Mouse (Mus musculus) T-helper 1 cell (primary cell): ENCODE results near the gene Wrnip1.

ENCODE experiments used
- in situ Hi-C: fragments of 300-600 bp; cut with MboI, MseI; formaldehyde crosslinking; loops from one replicate; pipeline ENCODE4 v1.15.1; 2025; ENCODE audit warnings: high pct_unique_total_duplicates

The Wrnip1 gene

GRCm38 (mm10) chr13:32806820-32807219 is 5.0 kb downstream of the Wrnip1 start:
- in situ Hi-C loops: no loop called here

DNA sequence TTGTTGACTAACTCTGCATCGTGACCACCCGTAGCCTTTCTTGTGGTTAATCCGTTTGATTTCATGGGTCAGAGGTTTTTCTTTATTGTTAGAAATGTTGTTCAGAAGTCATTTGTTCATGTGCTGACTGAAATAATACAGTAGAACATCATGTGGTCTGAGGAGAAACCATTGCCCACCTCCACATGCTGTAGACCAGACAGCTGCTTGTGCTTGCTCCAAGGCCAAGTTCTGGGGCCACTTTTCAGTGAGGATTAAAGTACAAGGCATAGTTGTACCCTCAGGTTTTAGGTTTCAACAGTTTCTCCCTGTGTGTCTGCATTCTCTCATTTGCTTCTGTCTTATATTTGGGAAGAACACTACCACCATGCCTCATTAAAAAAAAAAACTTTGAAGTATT is 5.8 kb downstream of the Wrnip1 start:
- in situ Hi-C loops: no loop called here

DNA sequence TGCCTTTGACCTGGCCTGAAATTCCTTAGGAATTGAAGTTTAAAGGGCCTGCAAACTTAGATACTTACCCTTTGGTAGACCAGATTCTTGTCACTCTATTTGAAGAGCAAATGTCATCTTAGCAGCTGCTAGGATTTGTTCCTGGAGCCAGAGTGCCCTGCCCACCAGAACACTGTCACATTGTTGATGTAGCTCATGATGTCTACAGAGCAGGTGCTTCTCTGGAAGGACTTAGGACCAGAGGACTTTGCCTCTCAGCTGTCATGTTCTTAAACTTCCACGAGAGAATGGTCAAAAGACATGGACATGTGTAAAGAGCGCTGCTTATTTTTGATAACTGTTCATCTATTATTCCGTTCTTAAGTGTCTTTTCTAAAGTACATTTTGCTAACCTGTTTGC is 17.4 kb downstream of the Wrnip1 start:
- in situ Hi-C loops: no loop called here

DNA sequence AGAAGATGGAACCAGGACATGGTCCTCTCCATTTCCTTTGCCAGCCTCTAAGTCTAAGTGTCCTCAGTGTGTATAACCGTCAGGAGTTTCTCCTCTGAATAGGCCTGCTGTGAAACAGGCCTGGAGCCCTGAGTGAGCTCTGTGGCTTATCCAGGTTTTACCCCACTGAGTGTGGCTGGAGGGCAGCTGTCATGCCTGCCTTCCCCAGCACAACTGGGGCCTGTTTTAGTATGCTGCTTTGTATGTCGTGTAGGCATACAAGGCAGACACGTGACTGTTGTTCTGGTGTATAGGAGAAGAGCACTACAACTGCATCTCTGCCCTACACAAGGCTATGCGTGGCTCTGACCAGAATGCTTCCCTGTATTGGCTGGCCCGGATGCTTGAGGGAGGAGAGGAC is 18.1 kb downstream of the Wrnip1 start:
- in situ Hi-C loops: no loop called here

DNA sequence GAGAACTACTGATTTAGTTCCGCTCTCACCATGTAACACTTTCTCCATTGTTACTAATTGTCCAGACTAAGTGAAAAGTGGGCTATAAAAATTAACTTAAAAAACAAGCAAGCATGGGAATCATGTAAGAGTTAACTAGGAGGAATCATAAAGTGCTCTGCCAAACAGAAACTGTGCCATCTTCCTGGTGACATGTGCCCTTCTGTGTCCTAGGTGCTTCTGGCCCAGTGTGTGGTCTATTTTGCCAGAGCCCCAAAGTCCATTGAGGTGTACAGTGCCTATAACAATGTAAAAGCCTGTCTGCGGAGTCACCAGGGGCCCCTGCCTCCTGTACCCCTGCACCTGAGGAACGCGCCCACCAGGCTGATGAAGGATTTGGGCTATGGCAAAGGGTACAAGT is 19.8 kb downstream of the Wrnip1 start:
- in situ Hi-C loops: no loop called here

GRCm38 (mm10) chr13:32823126-32823525 is 21.3 kb downstream of the Wrnip1 start:
- in situ Hi-C loops: no loop called here

- in situ Hi-C loops: no loop called here
Measured at GRCm38 (mm10) chr13:32824377-32825330, 22.8 kb downstream of the Wrnip1 start.

GRCm38 (mm10) chr13:32825546-32825945 is 23.7 kb downstream of the Wrnip1 start:
- in situ Hi-C loops: no loop called here

- in situ Hi-C loops: no loop called here
Measured at GRCm38 (mm10) chr13:32827111-32827822, 25.4 kb downstream of the Wrnip1 start.

DNA sequence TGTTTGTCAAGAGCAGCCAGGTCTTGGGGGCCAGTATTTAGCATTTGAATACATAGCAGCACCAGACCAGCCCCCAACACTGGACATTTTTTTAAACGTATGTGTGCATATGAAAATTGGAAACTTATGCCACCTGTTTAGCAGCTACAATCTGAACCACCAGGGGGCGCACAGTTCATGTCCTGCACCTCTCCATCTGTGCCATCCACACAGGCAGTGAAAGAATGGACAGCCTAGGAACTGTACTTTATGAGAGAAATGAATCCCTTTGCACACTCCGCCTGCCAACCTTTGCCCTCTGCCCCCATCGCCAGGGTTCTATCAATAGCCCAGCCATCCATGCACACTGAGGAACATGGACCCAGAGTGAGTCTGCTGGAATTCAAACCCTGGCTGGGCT is 26.1 kb downstream of the Wrnip1 start:
- in situ Hi-C loops: no loop called here

DNA sequence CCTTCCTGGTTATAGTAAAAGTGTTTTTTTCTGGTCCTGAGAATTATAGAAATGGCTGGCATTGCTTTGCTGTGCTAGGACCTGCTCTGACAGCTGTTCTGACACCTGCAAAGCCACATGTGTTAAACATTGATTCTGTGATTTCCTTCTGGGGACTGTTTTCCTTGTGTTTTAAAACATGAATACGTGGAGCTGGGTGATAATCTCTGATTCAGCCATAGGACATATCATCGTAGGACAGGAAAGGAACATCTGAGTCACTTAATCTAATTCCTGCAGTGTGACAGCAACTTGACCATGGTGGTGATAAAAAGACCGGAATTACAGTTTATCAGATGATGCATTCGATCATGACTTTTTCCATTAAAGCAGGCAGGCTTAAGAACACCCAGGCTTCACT is 27.0 kb downstream of the Wrnip1 start:
- in situ Hi-C loops: no loop called here

DNA sequence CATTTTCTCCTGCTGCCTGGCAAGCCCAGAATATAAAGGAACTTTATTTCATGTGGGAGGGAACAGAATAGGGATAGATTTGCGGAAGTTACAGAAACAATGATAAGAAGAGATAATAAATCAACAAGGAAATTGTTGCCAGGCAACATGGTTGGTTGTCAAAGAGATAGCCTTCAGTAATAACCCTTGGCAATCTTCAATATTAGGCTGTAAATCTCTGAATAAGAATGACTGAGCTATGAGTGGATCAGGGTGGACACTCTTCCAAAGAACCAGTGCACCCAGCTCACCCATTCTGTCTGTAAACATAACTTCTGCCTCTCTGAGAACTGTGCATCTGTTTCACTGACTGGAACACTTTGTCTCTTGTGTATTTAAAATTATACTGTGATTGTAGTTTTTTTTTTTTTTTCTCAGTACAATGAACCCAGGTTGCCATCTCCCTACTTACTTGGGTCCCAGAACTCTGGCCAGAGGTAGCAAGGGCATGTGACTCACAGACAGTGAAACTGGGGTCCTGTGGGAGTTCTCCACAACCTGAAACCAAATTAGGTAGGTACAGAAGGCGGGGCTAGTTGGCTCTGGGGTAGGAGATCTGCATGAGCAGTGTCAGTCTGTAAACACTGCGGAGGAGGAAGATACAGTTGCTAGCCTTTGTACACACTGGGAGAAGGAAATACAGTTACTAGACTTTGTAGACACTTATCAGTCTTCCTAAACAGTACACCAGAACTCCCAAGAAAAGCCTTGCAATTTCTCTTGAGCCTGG is 29.9 kb downstream of the Wrnip1 start:
- in situ Hi-C loops: no loop called here

DNA sequence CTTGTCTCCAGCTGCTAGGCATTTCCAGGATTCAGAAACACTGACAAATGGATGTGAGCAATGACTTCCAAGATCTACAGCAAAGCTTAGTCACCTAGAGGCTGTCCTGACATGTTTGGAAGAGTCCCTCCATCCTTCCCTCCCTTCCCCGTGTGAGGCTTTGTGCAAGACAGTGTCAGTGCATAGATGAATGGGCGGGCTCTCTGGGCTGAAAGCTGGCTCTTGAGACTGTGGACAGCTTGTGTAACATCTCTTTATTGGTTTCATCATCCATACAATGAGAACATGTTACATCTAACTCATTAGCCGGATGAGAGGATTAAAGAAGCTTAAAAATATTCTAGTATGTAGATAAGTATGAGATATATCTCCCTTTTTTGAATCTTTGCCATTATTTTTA is 30.9 kb downstream of the Wrnip1 start:
- in situ Hi-C loops: no loop called here

DNA sequence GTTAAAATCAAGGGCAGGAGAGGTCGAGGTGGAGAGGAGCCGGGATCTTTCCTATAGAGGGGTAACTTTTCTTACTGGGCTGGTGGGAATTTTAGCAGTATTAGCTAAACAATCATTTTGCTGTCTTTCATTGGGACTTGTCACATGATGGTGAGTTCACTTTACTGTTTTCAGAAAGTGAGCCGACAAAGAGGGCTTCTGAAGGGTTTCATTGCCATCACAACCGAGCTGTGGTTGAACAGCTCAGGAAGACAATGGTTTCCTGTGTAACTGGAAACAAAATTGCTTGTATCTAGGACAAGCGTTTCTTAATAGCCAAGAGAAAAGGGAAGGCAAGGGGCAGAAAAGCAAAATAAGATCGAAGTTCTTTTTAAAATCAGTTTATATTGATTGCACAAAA is 31.4 kb downstream of the Wrnip1 start:
- in situ Hi-C loops: no loop called here

DNA sequence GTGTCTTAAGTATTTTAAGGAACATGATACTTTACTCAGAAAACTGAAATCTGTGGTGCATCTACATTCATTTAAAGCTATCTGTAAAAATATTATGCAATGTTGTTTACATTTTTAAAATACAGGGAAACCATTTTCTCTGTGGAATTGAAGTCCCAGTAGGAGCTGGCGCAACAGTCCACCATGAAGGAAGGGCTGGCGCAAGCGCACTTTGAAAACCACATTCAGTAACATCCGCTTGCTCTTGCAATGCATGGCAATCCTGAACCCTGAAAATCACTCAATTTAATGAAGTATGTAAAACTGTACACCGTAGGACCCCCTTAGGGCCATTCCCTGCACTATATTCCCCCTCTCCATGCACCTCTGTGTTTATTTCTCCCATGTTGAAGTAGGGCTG is 32.7 kb downstream of the Wrnip1 start:
- in situ Hi-C loops: no loop called here

GRCm38 (mm10) chr13:32839314-32839713 is 37.5 kb downstream of the Wrnip1 start:
- in situ Hi-C loops: no loop called here

- in situ Hi-C loops: no loop called here
Measured at GRCm38 (mm10) chr13:32841349-32841748, 39.5 kb downstream of the Wrnip1 start.

GRCm38 (mm10) chr13:32846221-32846620 is 44.4 kb downstream of the Wrnip1 start:
- in situ Hi-C loops: no loop called here

GRCm38 (mm10) chr13:32849092-32849491 is 47.3 kb downstream of the Wrnip1 start:
- in situ Hi-C loops: no loop called here

- in situ Hi-C loops: loop anchor here (25.0 kb wide), 2 partner anchors 713 to 913 kb away; no protein-coding TSS in a partner anchor
Measured at GRCm38 (mm10) chr13:32849531-32850123, 47.8 kb downstream of the Wrnip1 start.

GRCm38 (mm10) chr13:32850156-32850555 is 48.3 kb downstream of the Wrnip1 start:
- in situ Hi-C loops: loop anchor here (25.0 kb wide), 2 partner anchors 712 to 912 kb away; no protein-coding TSS in a partner anchor
